Mouse (Mus musculus) cerebellum, postnatal 36 days (tissue): Measurements from ENCODE around the gene Mapk14.
"Not testable (repeated sequence)": the region's sequence is repeated elsewhere in the genome, so short reads cannot be mapped to it uniquely, and the experiment has no call there.

Source experiments
- DNase-seq, 2 experiments: peaks; one replicate each; pipeline ENCODE4 v3.0.0; 2021 to 2022; ENCODE audit warnings: mixed read lengths in 2 of 2

Gene Mapk14

DNA sequence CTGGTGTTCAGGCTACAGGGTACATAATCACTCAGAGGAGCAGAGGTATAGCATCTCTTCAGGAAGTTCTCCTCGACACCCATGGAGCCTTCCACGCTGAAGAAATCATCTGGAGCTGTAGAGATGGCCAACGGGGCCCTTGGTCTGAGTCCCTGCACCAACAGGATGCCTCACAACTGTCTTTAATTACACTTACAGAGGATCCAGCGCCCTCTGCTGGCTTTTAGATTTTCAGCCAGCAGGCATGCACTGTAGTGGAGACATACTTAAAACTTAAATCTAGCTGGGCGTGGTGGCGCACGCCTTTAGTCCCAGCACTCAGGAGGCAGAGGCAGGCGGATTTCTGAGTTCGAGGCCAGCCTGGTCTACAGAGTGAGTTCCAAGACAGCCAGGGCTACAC lies 52.8 kb downstream of the Mapk14 start:
- no peak for DNase-seq

DNA sequence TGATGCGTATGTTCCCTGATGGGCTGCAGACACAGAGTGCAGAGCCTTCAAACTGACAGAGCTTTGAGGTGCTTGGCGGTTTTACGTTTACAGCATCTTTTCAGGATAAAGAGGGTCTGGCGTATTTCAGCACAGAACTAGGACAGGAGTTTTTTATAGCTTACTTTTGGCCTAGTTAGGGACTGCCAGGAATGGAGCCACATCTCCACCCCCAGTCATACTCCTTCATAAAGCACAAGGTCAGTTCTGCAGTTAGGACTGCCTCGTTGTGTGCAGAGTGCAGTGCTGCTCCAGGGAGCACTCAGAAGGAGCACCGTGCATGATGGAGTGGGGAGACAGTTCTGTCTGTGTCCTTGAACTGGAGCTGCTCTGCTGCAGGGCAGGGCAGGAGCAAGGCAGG lies 54.6 kb downstream of the Mapk14 start:
- no peak for DNase-seq

DNA sequence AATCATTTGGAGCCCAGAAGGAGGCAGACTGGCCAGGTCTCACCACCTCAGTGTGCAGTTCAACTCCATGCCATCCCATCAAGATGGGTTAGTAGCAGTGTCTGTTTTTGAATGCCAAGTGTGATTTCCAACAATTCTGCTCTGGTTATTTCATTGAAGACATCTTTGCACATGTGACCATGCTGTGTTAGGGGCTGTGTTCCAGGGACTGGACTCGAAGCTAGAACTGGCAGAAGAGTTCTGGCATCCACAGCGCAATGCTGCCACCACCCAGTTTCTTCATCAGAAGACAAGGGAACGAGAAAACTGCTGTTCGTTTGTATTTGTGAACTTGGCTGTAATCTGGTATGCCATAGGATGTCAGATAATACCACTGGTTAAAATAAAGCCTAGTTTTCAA lies 56.9 kb downstream of the Mapk14 start:
- no peak for DNase-seq

DNA sequence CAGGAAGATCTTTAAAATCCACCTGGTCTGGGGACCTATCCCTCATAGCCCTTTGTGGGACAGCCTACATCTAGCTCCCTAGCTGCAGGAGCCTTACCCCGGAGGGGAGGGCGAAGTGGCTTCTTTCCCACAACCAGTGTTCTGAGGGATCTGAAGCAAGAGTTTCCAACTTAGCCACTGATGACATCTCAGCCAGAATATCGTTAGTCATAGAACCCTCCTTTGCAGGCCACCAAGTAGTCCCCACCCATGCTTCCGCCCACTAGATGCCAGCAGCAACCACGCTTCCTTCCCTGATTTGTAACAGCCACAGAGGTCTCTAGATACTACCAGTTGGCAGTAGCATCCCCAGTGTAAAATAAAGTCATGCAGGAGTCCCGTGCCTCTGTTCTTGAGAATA lies 59.5 kb downstream of the Mapk14 start:
- no peak for DNase-seq

DNA sequence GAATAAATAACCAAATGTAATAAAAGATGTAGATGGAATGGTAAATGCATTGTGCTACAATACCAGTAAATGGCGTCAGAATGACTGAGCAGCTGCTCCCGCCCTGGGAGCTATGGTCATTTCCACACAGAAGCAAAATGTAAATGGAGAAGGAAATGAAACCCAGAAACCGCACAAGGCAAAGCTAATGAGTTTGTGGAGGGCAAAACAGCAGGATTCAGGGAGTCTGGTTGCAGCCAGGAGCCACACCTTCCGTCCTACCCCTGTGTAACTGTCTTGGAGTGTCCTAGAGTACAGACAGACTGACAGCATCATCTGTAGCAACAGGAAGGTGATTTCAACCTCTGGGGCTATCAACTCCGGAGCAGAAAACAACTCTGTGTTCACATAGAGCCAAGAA lies 65.3 kb downstream of the Mapk14 start:
- DNase-seq: no peak

DNA sequence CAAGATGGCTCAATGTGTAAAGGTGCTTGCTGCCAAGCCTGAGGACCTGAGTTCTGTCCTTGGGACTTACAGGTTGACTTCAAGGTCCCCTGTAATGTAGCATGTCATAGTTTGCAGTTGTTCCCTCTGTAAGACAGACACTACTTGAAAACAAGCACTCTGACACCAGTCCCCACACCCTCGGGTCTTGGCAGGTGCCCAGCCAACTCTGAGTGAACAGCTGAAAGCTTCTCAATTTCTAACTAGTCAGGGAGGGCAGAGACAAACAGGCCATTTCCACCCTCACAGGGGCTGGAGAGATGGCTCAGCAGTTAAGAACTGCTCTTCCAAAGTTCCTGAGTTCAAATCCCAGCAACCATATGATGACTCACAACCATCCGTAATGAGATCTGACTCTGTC lies 66.3 kb downstream of the Mapk14 start:
- DNase-seq: no peak

DNA sequence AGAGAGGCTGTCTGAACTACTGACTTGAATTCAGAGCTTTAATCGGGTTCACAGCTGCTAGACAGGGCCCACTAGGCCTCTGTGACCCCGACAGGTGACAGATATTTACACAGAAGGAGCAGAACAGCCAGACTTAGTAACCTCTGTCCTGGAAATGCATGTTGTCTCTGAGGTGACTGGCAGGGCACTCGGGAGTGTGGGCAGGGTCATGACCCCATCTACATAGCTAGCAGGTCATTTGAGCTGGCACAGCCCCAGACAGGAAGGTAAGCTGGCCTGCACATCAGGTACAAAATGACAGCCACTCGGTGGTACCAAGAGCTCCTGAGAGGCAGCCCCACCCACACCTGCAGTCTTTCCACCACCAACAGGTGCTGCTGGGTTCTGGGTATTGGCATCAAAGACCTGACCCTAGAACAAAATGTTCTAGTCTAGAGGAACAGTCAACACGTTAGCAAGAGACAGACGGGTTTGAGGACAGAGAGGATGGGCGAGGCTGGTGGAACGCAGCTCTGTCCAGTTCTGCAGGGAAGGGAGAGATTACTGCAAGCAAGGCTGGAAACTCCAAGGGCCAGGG lies 69.7 kb downstream of the Mapk14 start:
- DNase-seq: no peak

DNA sequence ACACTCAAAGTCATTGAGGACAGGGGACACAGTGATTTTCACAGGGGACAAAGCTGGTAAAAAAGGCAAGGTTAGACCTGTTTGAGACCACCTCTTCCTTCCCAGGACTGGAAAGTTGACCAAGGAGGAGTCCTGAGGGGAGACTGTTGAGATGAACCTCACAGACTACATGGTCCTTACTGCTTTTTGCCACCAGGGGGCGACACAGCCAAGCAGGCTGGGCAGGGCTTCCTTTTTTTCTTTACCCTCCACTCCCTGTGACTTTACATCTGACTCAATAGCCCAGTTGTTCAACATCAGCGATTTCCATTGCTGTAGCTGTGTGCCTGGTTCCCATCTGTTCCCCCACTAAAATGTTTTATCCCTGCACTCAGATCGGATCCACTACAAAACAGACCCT lies 70.7 kb downstream of the Mapk14 start:
- peak; percentile 84 to 85 for DNase-seq

DNA sequence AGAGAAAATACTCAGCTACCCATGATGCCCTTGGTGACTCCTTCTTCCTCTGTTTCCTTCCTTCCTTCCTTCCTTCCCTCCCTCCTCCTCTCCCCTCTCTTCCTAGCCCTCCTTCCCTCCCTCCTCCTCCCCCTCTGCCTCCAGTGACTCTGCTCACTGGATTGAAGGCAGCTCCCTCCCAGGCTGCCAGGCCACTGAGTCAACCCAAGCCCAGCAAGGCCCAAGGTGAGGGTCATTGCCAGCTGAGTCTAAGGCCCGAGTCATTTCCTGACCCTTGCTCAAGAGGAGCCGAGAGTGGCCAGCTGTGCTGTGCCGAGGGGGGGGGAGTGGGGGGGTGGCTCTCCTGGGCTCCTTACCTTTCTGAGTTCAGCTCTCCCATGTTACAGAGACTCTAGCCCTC lies 75.1 kb downstream of the Mapk14 start:
- DNase-seq: no peak

DNA sequence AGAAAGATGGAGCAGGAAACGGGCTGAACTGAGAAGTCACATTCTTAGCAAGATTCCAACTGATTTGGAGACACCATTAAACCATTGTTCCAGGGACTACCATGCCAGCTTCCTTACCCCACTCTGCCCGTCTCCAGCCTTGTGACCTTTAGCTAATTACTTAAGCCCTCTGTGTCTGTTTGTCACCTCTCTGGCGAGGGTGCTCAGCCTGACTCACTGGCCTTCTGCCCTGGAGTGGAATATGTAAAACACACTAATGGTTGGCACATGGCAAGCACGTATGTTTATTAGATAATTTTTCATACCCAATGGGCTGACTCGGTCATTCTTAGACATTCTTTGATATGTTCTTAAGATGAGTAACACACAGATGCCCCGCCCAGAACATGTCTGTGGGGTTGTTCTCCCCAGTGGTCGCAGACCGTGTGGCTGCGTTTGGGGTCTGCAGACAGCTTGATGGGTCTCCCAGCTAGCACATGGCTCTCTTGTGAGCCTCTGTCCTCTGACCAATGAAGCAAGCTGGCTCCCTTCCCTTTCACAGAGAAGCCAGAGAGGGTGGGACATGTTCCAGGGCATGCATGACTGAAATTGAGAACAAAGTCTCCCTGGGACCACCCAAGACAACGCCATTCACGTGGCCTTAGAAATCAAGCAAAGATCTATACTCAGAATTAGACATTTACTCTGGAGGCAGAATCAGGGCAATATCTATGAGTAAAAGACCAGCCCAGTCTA lies 75.8 kb downstream of the Mapk14 start:
- no peak for DNase-seq

DNA sequence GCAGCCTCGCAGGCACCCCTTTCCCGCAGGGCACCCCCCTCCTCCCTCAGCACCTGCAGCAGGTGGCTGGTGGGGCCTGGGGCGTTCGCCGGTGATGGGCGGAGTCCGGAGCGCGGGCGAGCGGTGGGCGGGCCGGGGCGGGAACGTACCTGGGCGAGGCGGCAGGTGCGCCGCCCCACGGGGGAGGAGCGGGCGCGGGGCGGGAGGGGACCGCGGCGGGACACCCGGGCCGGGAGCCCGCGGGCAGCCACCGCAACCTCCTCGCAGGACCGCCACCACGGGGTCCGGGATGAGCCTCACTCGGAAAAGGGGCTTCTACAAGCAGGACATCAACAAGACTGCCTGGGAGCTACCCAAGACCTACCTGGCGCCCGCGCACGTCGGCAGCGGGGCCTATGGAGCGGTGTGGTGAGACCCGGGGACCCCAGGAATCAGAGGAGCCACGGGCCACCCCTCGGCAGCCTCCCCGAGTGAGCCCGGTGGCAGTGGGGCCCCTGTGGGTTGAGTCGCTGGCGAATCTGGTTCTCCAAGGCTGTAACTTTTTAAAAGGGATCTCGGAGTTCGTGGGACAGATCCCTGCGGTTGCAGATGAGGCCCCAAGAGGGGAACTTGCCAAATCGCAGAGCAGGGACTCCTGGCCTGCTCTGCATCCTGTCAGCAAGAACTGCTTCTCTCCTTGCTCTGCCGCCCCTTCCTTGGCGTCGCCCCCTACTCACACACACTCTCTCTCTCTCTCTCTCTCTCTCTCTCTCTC lies 78.2 kb downstream of the Mapk14 start, which contains the start of gene Mapk13:
TSS of gene Mapk13 (plus strand) at position 177 of the 754 bp plus-strand sequence.
- no peak for DNase-seq

DNA sequence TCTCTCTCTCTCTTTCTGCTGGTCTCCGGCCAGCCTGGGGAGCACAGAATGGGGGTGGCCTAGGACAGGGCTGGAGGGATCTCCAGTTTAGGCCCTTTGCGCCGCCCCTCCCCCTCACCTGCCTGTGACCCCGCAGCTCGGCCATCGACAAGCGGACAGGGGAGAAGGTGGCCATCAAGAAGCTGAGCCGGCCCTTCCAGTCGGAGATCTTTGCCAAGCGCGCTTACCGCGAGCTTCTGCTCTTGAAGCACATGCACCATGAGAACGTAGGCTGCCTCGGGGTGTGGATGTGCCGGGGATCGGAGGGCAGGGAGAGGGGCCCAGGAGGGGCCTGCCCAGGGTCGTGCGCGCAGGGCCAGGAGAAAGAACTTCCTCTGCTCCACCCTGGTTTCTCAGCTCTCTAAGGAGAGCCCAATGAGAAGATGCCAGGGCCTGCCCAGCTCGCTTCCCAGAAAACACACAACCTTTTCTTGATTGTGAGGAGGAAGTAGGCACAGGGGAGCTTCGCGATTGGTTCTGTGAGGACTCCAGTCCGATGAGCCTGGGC lies 78.8 kb downstream of the Mapk14 start:
- peak; percentile 32 to 34 for DNase-seq

DNA sequence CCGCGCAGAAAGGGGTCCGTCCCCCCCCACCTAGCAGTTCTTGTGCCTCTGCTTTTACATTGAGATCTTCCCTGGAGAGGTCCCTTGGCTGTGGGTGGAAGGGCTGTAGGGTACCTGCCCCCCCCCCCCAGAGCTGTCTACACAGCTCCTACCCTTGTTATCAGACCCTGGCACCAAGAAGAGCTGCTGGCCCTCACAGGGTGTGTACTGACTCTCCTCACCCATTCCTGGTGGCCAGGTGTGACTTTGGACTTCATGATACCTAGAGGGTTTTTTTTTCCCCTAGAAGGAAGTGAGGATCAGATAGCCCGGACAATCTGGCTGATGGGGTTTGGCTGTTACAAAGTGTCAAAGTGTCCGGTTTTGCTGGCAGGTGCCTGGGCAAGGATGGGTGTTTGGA lies 80.2 kb downstream of the Mapk14 start:
- DNase-seq: no peak

DNA sequence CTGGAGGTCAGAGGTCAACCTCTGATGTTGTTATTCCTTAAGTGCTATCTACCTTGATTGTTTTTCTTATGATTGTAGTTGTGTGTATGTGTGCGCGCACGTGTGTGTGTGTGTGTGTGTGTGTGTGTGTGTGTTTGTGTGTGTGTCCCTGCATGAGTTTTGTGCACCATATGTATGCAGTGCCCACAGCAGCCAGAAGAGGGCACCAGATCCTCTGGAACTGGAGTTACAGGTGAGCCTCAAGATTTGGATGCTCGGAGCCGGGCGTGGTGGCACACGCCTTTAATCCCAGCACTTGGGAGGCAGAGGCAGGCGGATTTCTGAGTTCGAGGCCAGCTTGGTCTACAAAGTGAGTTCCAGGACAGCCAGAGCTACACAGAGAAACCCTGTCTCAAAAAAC lies 83.2 kb downstream of the Mapk14 start:
- not testable (repeated sequence) for DNase-seq

DNA sequence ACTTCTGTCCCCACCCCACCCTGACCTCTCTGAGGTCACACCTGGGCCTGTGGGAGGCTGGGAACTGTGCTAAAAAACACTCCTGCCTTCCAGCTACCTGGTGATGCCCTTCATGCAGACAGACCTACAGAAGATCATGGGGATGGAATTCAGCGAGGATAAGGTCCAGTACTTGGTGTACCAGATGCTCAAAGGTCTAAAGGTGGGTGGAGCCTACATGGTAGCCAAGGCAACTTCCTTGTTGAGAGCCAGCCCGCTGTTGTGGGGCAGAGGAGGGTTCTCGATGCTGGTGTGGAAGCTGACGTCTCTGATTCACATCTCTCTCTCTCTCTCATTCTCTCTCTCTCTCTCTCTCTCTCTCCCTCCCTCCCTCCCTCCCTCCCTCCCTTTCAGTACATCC lies 84.0 kb downstream of the Mapk14 start:
- DNase-seq: no peak

DNA sequence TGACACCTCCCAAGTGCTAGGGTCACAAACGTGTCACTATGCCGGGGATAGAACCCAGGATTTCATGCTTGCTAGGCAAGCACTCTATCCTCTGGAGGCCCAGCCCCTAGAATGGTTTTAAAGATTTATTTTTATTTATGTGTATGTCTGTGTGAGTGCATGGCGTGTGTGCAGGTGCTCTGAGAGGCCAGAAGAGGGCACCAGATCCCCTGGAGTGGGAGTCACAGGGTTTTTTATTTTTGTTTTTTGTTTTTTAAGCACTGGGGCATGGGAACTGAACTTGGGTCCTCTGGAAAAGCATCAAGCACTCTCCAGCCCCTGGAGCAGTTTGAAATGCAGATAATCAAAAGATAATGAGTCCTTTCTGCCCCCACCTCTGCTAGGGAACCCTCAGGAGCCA lies 85.7 kb downstream of the Mapk14 start:
- no peak for DNase-seq

DNA sequence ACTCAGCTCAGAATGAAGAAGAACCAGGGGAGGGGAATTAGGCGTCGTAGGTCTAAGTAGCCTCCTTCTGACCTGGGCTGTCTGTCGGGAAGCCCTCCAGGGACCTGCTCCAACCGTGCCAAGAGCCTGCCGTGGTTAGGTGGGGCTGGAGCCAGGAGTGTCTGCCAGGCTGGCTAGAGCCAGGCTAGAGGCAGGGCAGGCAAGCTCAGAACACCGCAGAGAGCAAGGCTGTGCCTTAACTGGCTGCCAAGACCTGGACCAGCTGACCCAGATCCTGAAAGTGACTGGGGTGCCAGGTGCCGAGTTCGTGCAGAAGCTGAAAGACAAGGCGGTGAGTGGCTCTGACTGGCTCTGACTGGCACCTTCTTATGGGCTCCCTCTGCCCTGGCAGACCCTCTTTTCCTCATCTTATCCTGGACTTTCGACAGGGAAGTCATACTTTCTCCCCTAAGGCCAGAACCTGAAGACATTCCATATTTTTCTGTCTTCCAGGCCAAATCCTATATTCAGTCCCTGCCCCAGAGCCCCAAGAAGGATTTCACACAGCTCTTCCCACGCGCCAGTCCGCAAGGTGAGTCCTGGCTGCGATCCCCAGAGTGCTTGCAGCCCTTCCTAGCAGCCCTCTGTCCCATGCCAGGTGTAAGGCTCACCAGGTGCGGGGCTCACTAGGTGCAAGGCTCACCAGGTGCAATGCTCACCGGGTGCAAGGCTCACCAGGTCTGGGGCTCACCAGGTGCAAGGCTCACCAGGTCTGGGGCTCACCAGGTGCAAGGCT lies 86.3 kb downstream of the Mapk14 start:
- peak; percentile 93 to 94 for DNase-seq

DNA sequence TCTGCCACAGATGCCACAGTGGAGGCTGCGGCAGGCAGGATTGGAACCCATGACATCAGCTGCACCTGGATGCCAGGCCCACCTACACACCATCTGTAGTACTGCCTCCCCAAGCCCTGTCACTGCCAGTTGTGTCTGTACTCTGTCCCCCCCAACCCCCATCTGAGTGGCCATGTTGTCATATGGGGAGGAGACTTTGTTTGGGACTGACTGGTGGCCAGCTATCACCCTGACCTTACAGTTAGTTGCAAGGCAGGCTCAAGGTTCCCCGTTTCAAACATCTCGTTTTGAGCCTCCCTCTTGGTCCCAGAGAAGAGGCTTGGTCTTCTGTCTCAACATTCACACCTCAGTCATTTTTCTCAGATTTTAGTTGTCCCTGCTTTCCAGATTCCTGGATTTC lies 88.6 kb downstream of the Mapk14 start:
- DNase-seq: no peak

DNA sequence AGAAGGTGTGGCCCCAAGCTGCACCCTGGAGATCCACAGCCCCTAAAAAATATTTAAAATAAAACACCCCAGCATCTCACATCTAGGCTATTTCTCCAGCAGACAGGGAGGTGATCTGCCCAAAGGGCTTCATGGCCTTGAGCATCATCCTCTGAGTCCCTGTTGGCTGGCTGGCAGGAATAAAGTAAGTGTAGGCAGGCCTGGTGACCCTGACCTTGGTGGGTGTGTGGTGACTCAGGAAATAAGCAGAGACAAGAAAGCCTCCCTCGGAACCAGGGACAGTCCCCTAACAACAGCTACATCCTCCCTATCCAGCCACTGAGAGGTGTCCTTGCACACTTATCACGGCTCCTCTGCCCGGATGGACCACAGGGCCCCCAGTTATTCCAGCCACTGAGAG lies 89.7 kb downstream of the Mapk14 start:
- no peak for DNase-seq

DNA sequence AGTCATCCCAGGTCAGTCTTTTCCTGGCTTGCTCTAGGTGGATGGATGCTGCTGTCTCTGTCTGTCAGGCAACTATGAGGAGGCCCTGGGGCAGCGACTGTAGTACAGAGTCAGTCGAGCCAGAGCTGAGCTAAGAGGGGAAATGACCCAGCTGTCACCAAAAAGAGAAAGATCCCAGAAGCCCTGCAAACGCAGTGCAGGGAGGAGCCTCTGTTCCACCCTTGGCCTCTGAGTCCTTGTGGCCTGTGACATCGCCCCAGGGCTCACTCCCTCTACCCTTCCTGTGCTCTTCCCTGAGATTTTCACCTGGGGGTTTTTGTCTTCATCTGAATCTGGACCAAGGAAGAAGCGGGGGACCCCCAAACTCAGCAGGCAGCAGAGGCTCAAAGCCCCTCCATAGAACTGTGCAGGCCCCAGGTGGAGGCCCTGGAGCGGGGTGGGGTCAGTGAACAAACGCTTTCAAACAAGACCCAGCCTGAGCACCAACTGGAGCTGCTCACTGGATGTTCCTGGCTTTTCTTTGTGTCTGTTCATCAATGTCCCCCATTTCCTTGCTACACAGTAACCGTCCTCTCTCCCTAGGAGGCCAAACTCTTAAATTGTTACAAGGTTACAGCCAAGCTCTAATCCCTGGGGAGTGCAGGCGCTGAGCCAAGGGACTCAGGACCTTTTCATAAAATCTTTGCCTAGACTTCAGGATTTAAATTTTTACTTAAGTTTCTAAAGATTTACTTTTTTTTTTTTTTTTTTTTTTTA lies 90.3 kb downstream of the Mapk14 start:
- no peak for DNase-seq

DNA sequence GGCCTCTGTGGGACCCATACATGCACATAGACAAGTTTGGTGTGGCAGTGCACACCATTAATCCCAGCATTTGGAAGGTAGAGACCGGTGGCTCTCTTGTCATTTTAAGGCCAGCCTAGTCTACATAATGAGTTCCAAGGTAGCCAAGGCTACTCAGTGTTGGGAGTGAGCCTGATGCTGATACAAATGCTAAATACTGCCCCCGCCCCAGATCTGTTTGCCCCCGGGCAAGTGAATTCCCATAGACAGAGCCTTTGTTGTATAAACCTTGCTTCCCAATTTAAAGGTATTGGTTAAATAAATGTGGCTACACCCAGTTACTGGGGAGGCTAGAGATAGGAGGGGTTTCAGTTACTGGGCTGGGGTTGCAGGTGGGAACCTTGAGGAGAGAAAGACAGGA lies 93.9 kb downstream of the Mapk14 start:
- no peak for DNase-seq

DNA sequence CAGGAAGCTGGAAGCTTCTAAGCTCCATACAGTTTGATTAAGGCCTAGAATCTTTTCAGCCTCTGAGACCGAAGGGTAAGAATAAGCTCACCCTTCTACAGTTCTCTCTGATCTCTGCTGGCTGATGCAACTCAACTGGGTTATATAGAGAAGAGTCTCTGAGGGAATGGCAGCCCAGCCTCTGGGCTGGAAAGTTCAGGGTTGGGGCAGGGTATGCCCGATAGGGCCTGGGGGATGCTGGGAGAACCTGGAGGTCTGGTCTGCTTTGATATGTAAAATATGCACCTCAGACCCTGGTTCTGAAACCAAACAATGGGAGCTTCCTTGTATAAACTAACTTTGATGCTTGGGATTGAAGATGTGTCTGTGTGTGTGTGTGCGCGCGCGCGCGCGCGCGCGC lies 96.4 kb downstream of the Mapk14 start:
- no peak for DNase-seq
